Mouse (Mus musculus) cerebellum, adult 2 months (tissue): ENCODE results near the gene Ankrd11.

Experiments used
- CTCF ChIP-seq: fragments of 200-500 bp; IDR thresholded peaks from 2 replicates; pipeline ENCODE4 v1.5.1; 2011; ENCODE audit warnings: low read depth, mild to moderate bottlenecking, control low read depth, low read length, moderate library complexity, borderline replicate concordance; ENCODE audit not compliant: insufficient read depth
- POLR2A ChIP-seq: fragments of 200-500 bp; IDR thresholded peaks from 2 replicates; pipeline ENCODE4 v1.6.1; 2011; ENCODE audit warnings: low read length, control low read depth, borderline replicate concordance; ENCODE audit not compliant: insufficient read depth

GRCm38 (mm10) chr8:122899085-122899484, 143.0 kb downstream of the Ankrd11 start:
- TF ChIP-seq CTCF (no peak), POLR2A (no peak)
